Mouse (Mus musculus): ENCODE measurements around the gene Gm973.

Gm973 gene

GRCm38 (mm10) chr1:59623325-59624017, 107.4 kb downstream of the Gm973 start:
- 23% methylated on average over 5 of the region's 5 CpGs for WGBS

GRCm38 (mm10) chr1:59625410-59625809, 109.3 kb downstream of the Gm973 start:
- 65% methylated on average over 5 of the region's 5 CpGs for WGBS

GRCm38 (mm10) chr1:59629194-59629593, 113.1 kb downstream of the Gm973 start:
- 74% methylated on average over 6 of the region's 6 CpGs for WGBS

GRCm38 (mm10) chr1:59630356-59630755, 114.3 kb downstream of the Gm973 start:
- 95% methylated on average over 6 of the region's 6 CpGs for WGBS

- 84% methylated on average over 5 of the region's 5 CpGs for WGBS
These were observed 116.1 kb downstream of the Gm973 start for GRCm38 (mm10) chr1:59631986-59632659.

- 28% methylated on average over 6 of the region's 6 CpGs for WGBS
These were observed 117.0 kb downstream of the Gm973 start for GRCm38 (mm10) chr1:59633056-59633455.

- WGBS, result 80% methylated on average over 1 of the region's 1 CpGs
These were observed 120.3 kb downstream of the Gm973 start for GRCm38 (mm10) chr1:59636349-59636748.

- WGBS, result 68% methylated on average over 3 of the region's 3 CpGs
These were observed 122.3 kb downstream of the Gm973 start for GRCm38 (mm10) chr1:59638371-59638770.

GRCm38 (mm10) chr1:59642488-59642887, 126.4 kb downstream of the Gm973 start:
- 90% methylated on average over 1 of the region's 1 CpGs for WGBS

GRCm38 (mm10) chr1:59646502-59646901, 130.4 kb downstream of the Gm973 start:
- 90% methylated on average over 2 of the region's 2 CpGs for WGBS

- 98% methylated on average over 3 of the region's 3 CpGs for WGBS
These were observed 135.2 kb downstream of the Gm973 start for GRCm38 (mm10) chr1:59651201-59651819.

- WGBS, result 94% methylated on average over 3 of the region's 3 CpGs
These were observed 137.3 kb downstream of the Gm973 start for GRCm38 (mm10) chr1:59653243-59653911.

- 77% methylated on average over 7 of the region's 7 CpGs for WGBS
These were observed 140.4 kb downstream of the Gm973 start for GRCm38 (mm10) chr1:59656244-59657171.

- 79% methylated on average over 3 of the region's 3 CpGs for WGBS
These were observed 147.5 kb downstream of the Gm973 start for GRCm38 (mm10) chr1:59663456-59664135.

- 72% methylated on average over 2 of the region's 2 CpGs for WGBS
These were observed 152.8 kb downstream of the Gm973 start for GRCm38 (mm10) chr1:59668871-59669270.

- WGBS, result under 1% methylated on average over 53 of the region's 54 CpGs
These were observed 154.0 kb downstream of the Gm973 start for GRCm38 (mm10) chr1:59669962-59670630.

GRCm38 (mm10) chr1:59670641-59671168, 154.6 kb downstream of the Gm973 start, which contains the start of gene Sumo1:
Gene Sumo1 (minus strand): TSS chr1:59670834.
- under 1% methylated on average over 36 of the region's 36 CpGs for WGBS

- WGBS, result 99% methylated on average over 2 of the region's 2 CpGs
These were observed 157.6 kb downstream of the Gm973 start for GRCm38 (mm10) chr1:59673661-59674060.

- 8% methylated on average over 11 of the region's 11 CpGs for WGBS
These were observed 168.1 kb downstream of the Gm973 start for GRCm38 (mm10) chr1:59683926-59684818.

All from cerebral cortex, adult 2 months (tissue).